Mouse (Mus musculus) forebrain, postnatal 0 days (tissue): ENCODE measurements at regions not wholly inside any gene's neighbourhood (a gene's known extent, or its start where the extent isn't known, plus 50 kb on each side); places are given as distances from the start of the nearest gene placed in this dataset.

ENCODE experiments used
- ATAC-seq: fragments of 200-750 bp; cut with Nextera tagmentation; 2 replicates; pipeline ENCODE4 v1.8.0; 2017; ENCODE audit warnings: mild to moderate bottlenecking, moderate library complexity
- DNase-seq: peaks from one replicate; pipeline ENCODE4 v3.0.0-alpha.2; 2015
- H3K27ac ChIP-seq: fragments of 300-500 bp; sonication (generic); 2 replicates; pipeline ENCODE4 v1.5.1; 2014; ENCODE audit warnings: low read depth, mild to moderate bottlenecking, antibody characterized with exemption, low read length, moderate library complexity, mixed read lengths
- H3K27me3 ChIP-seq: fragments of 300-500 bp; sonication (generic); 2 replicates; pipeline ENCODE4 v1.6.1; 2014; ENCODE audit warnings: mild to moderate bottlenecking, low read length, mixed read lengths; ENCODE audit not compliant: insufficient read depth
- H3K36me3 ChIP-seq: fragments of 300-500 bp; sonication (generic); 2 replicates; pipeline ENCODE4 v1.6.1; 2014; ENCODE audit warnings: mild to moderate bottlenecking, moderate library complexity; ENCODE audit not compliant: insufficient read depth
- H3K4me1 ChIP-seq: fragments of 300-500 bp; sonication (generic); 2 replicates; pipeline ENCODE4 v1.6.1; 2014; ENCODE audit warnings: antibody characterized with exemption; ENCODE audit not compliant: insufficient read depth
- H3K4me2 ChIP-seq: fragments of 300-500 bp; sonication (generic); 2 replicates; pipeline ENCODE4 v1.6.1; 2014; ENCODE audit warnings: low read depth, mild to moderate bottlenecking, moderate library complexity
- H3K4me3 ChIP-seq: fragments of 300-500 bp; sonication (generic); 2 replicates; pipeline ENCODE4 v1.5.1; 2014; ENCODE audit warnings: low read depth, low read length, mixed read lengths
- H3K9ac ChIP-seq: fragments of 300-500 bp; sonication (generic); 2 replicates; pipeline ENCODE4 v1.6.1; 2014; ENCODE audit warnings: mild to moderate bottlenecking
- H3K9me3 ChIP-seq: fragments of 300-500 bp; sonication (generic); 2 replicates; pipeline ENCODE4 v1.6.1; 2016; ENCODE audit warnings: low read length
- CTCF ChIP-seq: sonication (generic); IDR thresholded peaks from 2 replicates; pipeline ENCODE4 v1.5.1; 2016; ENCODE audit warnings: antibody characterized with exemption, control low read depth, low read depth
- WGBS: fragments of 180-500 bp; shearing (Covaris S2); extraction: QIAGEN DNeasy Blood & Tissue Kit; methylation state at CpG from one replicate; pipeline ENCODE4 v1.1.7; 2014; 5-methylcytosine and 5-hydroxymethylcytosine counted together

DNA sequence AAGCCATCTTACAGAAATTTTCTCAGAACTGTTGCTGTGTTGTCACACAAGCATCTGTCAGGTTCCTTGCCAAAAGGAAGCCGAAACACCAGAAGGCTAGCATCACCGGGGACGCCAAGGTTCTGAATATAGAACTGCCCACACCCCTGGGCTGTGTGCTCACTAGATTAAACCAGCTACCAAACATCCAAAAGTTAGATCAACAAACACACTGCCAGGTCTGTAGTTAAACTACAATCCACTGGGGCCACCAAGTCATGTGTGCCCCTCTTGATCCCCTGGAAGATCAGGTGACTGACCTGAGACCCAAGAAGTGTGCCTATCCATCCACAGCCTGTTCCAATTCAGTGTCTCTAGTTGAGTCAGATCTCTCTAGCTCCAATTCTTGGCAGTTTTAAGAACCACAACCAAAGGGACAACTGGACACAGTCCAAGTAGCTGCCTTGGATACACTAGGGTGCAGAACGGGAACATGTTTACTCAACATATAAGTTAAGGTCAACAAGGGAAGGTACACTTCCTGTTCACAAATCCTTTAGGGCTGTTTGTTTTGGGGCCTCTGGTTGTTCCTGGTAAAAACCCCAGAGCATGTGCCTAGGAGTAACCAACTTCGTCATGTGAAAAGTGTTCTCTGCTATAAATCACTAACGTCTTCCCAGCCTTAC lies 232.0 kb upstream of the Ppargc1a start:
- no peaks in the 10 kb centered on the region for H3K4me1 ChIP-seq

GRCm38 (mm10) chr5:51794097-51794496 lies 226.6 kb upstream of the Ppargc1a start:
- no peaks in the 10 kb centered on the region for H3K4me1 ChIP-seq

More for the DNA sequence above, 232.0 kb upstream of the Ppargc1a start:
- H3K4me3 ChIP-seq, result no peak overlapping the region
- WGBS, result 81% methylated on average over 6 of the region's 6 CpGs
- H3K27ac ChIP-seq, result no peak overlapping the region
- TF ChIP-seq CTCF, result no peak
- DNase-seq, result no peak
- H3K9me3 ChIP-seq, result no peaks in the 10 kb centered on the region
- no peak overlapping the region for H3K4me2 ChIP-seq
- ATAC-seq, result no peak
- H3K27me3 ChIP-seq, result no peaks in the 10 kb centered on the region
- H3K36me3 ChIP-seq, result no peaks in the 10 kb centered on the region
- H3K9ac ChIP-seq, result no peak overlapping the region

GRCm38 (mm10) chr5:51792950-51793349 lies 225.4 kb upstream of the Ppargc1a start:
- H3K36me3 ChIP-seq, result no peaks in the 10 kb centered on the region
- H3K4me1 ChIP-seq, result no peaks in the 10 kb centered on the region
- DNase-seq (no peak), ATAC-seq (no peak)
- TF ChIP-seq CTCF, result no peak
- no peak overlapping the region for H3K27ac ChIP-seq
- H3K9ac ChIP-seq, result no peak overlapping the region
- WGBS, result 64% methylated on average over 2 of the region's 2 CpGs
- H3K9me3 ChIP-seq, result no peaks in the 10 kb centered on the region
- H3K27me3 ChIP-seq, result no peaks in the 10 kb centered on the region
- no peak overlapping the region for H3K4me2 ChIP-seq
- H3K4me3 ChIP-seq, result no peak overlapping the region

More at GRCm38 (mm10) chr5:51794097-51794496, 226.6 kb upstream of the Ppargc1a start:
- TF ChIP-seq CTCF, result no peak
- DNase-seq (no peak), ATAC-seq (no peak)
- no peak overlapping the region for H3K27ac ChIP-seq
- no peaks in the 10 kb centered on the region for H3K9me3 ChIP-seq
- 60% methylated on average over 6 of the region's 6 CpGs for WGBS
- H3K4me3 ChIP-seq, result no peak overlapping the region
- H3K4me2 ChIP-seq, result no peak overlapping the region
- no peaks in the 10 kb centered on the region for H3K27me3 ChIP-seq
- H3K9ac ChIP-seq, result no peak overlapping the region
- H3K36me3 ChIP-seq, result no peaks in the 10 kb centered on the region

- Histone ChIP-seq H3K36me3 (no peaks in the 10 kb centered on the region), H3K27me3 (no peaks in the 10 kb centered on the region), H3K4me1 (no peaks in the 10 kb centered on the region), H3K9me3 (no peaks in the 10 kb centered on the region), H3K4me2 (no peak overlapping the region), H3K27ac (no peak overlapping the region), H3K4me3 (no peak overlapping the region), H3K9ac (no peak overlapping the region)
- no peak for ATAC-seq
- no peak for TF ChIP-seq CTCF
- DNase-seq, result no peak
- WGBS, result 72% methylated on average over 6 of the region's 6 CpGs
Measured at GRCm38 (mm10) chr5:51788768-51789167, 221.2 kb upstream of the Ppargc1a start.

- no peaks in the 10 kb centered on the region for H3K9me3 ChIP-seq
- no peak for TF ChIP-seq CTCF
- 70% methylated on average over 5 of the region's 5 CpGs for WGBS
- no peaks in the 10 kb centered on the region for H3K36me3 ChIP-seq
- H3K27me3 ChIP-seq, result no peaks in the 10 kb centered on the region
- H3K4me3 ChIP-seq, result no peak overlapping the region
- H3K27ac ChIP-seq, result no peak overlapping the region
- no peaks in the 10 kb centered on the region for H3K4me1 ChIP-seq
- no peak for DNase-seq
- H3K4me2 ChIP-seq, result no peak overlapping the region
- peak; percentile 38 for ATAC-seq
- H3K9ac ChIP-seq, result no peak overlapping the region
Measured at GRCm38 (mm10) chr5:51783523-51783922, 216.0 kb upstream of the Ppargc1a start.

DNA sequence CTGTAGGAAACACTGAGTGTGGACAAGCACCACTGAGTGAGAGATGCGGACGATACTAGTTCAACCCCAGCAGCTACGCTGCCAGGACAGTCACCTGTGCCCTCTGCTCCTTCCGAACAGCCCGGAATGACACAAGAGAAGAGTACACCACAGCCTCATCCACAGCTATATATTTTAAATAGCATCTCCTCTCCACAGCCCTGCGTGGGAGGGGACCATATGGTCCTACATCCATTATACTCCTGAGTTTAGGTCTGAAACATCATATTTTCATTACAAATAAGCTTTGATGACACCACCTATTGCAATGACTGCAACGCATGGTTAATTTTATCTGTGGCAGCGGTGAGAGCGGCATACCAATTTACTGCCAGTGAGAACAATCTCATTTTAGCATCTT lies 215.6 kb upstream of the Ppargc1a start:
- WGBS, result 93% methylated on average over 9 of the region's 9 CpGs
- H3K4me2 ChIP-seq, result no peak overlapping the region
- no peak for ATAC-seq
- no peak overlapping the region for H3K9ac ChIP-seq
- no peaks in the 10 kb centered on the region for H3K9me3 ChIP-seq
- H3K36me3 ChIP-seq, result no peaks in the 10 kb centered on the region
- H3K4me3 ChIP-seq, result no peak overlapping the region
- no peak for TF ChIP-seq CTCF
- H3K27me3 ChIP-seq, result no peaks in the 10 kb centered on the region
- no peak for DNase-seq
- no peaks in the 10 kb centered on the region for H3K4me1 ChIP-seq
- no peak overlapping the region for H3K27ac ChIP-seq

DNA sequence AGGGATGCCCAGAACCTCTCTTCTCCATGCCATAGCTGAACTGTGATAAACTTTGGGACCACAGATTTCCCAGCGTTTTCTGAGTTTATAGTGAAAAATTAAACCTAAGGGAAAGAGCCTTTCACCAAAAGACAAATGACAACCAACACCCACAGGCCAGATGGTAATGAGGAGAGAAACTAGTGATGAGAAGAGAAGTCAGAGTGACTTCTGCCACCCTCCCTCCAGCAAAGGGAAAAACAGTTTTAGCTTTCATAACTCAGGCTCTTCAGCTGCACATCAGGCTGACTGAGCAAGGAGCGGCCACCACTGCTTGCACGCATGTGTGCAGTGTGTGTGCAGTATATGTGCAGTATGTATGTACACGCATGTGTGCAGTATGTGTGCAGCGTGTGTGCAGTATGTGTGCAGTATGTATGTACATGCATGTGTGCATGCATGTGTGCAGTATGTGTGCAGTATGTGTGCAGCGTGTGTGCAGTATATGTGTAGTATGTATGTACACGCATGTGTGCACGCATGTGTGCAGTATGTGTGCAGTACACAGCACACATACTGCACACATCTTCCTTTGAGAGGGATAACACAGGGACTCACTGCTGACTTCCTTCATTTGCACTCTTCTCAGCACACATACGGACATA lies 208.1 kb upstream of the Ppargc1a start:
- TF ChIP-seq CTCF, result no peak
- Histone ChIP-seq H3K4me1 (no peaks in the 10 kb centered on the region), H3K27me3 (no peaks in the 10 kb centered on the region), H3K4me2 (no peak overlapping the region), H3K36me3 (no peaks in the 10 kb centered on the region), H3K4me3 (no peak overlapping the region), H3K9me3 (no peaks in the 10 kb centered on the region), H3K9ac (no peak overlapping the region), H3K27ac (no peak overlapping the region)
- DNase-seq, result no peak
- WGBS, result 95% methylated on average over 9 of the region's 9 CpGs
- ATAC-seq, result no peak
